Mouse (Mus musculus): Measurements from ENCODE around the gene Klhl42. TPM values are rescaled to one million over a fixed set of nuclear protein-coding genes. Genes with fewer than 3 reads are reported as not detected.
A peak's percentile ranks its signal among the peaks of the same experiment; 100 is the strongest.

The Klhl42 gene
- polyA plus RNA-seq, 1 experiment from 2014 or later = 11.5 TPM

- Histone ChIP-seq H3K36me3 (0 out of 2 replicates have a peak, but pooled peaks cover 3% of the 10 kb centered on the region), H3K9me3 (no peaks in the 10 kb centered on the region), H3K9ac (no peak overlapping the region), H3K27me3 (no peaks in the 10 kb centered on the region), H3K27ac (no peak overlapping the region), H3K4me1 (peaks cover 32% of the 10 kb centered on the region), H3K4me3 (no peak overlapping the region; the same call in 1 of the 2 replicates), H3K4me2 (replicated peaks) (no peak overlapping the region)
- no peak for ATAC-seq (ENCODE audit: insufficient number of reproducible peaks, insufficient read depth, low FRiP score, low TSS enrichment)
- 65% methylated on average over 5 of the region's 5 CpGs for WGBS
Observed at GRCm38 (mm10) chr6:147090191-147090590, 988 bp upstream of the Klhl42 start.

GRCm38 (mm10) chr6:147092136-147092535, 957 bp downstream of the Klhl42 start:
- H3K27ac ChIP-seq = 0 out of 2 replicates have a peak overlapping the region, but pooled peaks have one; percentile 85
- peak; percentile 29; the same call in 1 of the 2 replicates for ATAC-seq (ENCODE audit: insufficient number of reproducible peaks, insufficient read depth, low FRiP score, low TSS enrichment)
- peaks cover 26% of the 10 kb centered on the region for H3K4me1 ChIP-seq

GRCm38 (mm10) chr6:147094771-147095170, 3.6 kb downstream of the Klhl42 start:
- Histone ChIP-seq H3K4me1 (peaks cover 43% of the 10 kb centered on the region), H3K36me3 (peaks cover 13% of the 10 kb centered on the region; the same call in 1 of the 2 replicates), H3K4me2 (replicated peaks) (no peak overlapping the region), H3K9me3 (no peaks in the 10 kb centered on the region), H3K27me3 (no peaks in the 10 kb centered on the region), H3K4me3 (no peak overlapping the region), H3K9ac (no peak overlapping the region), H3K27ac (no peak overlapping the region)
- ATAC-seq (ENCODE audit: insufficient number of reproducible peaks, insufficient read depth, low FRiP score, low TSS enrichment) = no peak
- 82% methylated on average over 7 of the region's 7 CpGs for WGBS

More at GRCm38 (mm10) chr6:147092136-147092535, 957 bp downstream of the Klhl42 start:
- H3K9ac ChIP-seq = peak overlapping the region; percentile 90
- H3K4me3 ChIP-seq = peak overlapping the region; percentile 91
- 4% methylated on average over 15 of the region's 15 CpGs for WGBS
- peak overlapping the region; percentile 99 for H3K4me2 ChIP-seq (replicated peaks)
- H3K9me3 ChIP-seq = no peaks in the 10 kb centered on the region
- H3K36me3 ChIP-seq = peaks cover 13% of the 10 kb centered on the region; the same call in 1 of the 2 replicates
- no peaks in the 10 kb centered on the region for H3K27me3 ChIP-seq

- H3K9me3 ChIP-seq = no peaks in the 10 kb centered on the region
- no peak overlapping the region for H3K4me3 ChIP-seq
- peaks cover 42% of the 10 kb centered on the region for H3K4me1 ChIP-seq
- H3K36me3 ChIP-seq = peaks cover 13% of the 10 kb centered on the region; the same call in 1 of the 2 replicates
- H3K27ac ChIP-seq = no peak overlapping the region
- H3K4me2 ChIP-seq (replicated peaks) = no peak overlapping the region
- no peaks in the 10 kb centered on the region for H3K27me3 ChIP-seq
- no peak overlapping the region for H3K9ac ChIP-seq
- ATAC-seq (ENCODE audit: insufficient number of reproducible peaks, insufficient read depth, low FRiP score, low TSS enrichment) = no peak
- WGBS = 95% methylated on average over 4 of the region's 4 CpGs
Observed at GRCm38 (mm10) chr6:147096109-147096508, 4.9 kb downstream of the Klhl42 start.

- 63% methylated on average over 3 of the region's 3 CpGs for WGBS
- no peak for ATAC-seq (ENCODE audit: insufficient number of reproducible peaks, insufficient read depth, low FRiP score, low TSS enrichment)
- no peak overlapping the region for H3K4me2 ChIP-seq (replicated peaks)
- H3K27me3 ChIP-seq = no peaks in the 10 kb centered on the region
- H3K4me3 ChIP-seq = no peak overlapping the region
- no peaks in the 10 kb centered on the region for H3K9me3 ChIP-seq
- no peak overlapping the region for H3K9ac ChIP-seq
- peaks cover 42% of the 10 kb centered on the region for H3K4me1 ChIP-seq
- H3K27ac ChIP-seq = no peak overlapping the region
- H3K36me3 ChIP-seq = peaks cover 13% of the 10 kb centered on the region; the same call in 1 of the 2 replicates
Observed at GRCm38 (mm10) chr6:147096934-147097333, 5.8 kb downstream of the Klhl42 start.

- no peak overlapping the region for H3K4me2 ChIP-seq (replicated peaks)
- no peaks in the 10 kb centered on the region for H3K9me3 ChIP-seq
- H3K27ac ChIP-seq = 0 out of 2 replicates have a peak overlapping the region, but pooled peaks have one; percentile 54
- no peak overlapping the region for H3K4me3 ChIP-seq
- peaks cover 39% of the 10 kb centered on the region for H3K4me1 ChIP-seq
- ATAC-seq (ENCODE audit: insufficient number of reproducible peaks, insufficient read depth, low FRiP score, low TSS enrichment) = no peak
- WGBS = 26% methylated on average over 8 of the region's 8 CpGs
- peaks cover 15% of the 10 kb centered on the region for H3K36me3 ChIP-seq
- H3K27me3 ChIP-seq = no peaks in the 10 kb centered on the region
- no peak overlapping the region for H3K9ac ChIP-seq
Observed at GRCm38 (mm10) chr6:147097346-147097929, 6.3 kb downstream of the Klhl42 start.

- H3K9ac ChIP-seq = no peak overlapping the region
- no peak overlapping the region for H3K27ac ChIP-seq
- no peaks in the 10 kb centered on the region for H3K9me3 ChIP-seq
- H3K4me1 ChIP-seq = peaks cover 24% of the 10 kb centered on the region; the same call in 1 of the 2 replicates
- no peaks in the 10 kb centered on the region for H3K27me3 ChIP-seq
- ATAC-seq (ENCODE audit: insufficient number of reproducible peaks, insufficient read depth, low FRiP score, low TSS enrichment) = no peak
- peaks cover 30% of the 10 kb centered on the region for H3K36me3 ChIP-seq
- no peak overlapping the region for H3K4me3 ChIP-seq
- no peak overlapping the region for H3K4me2 ChIP-seq (replicated peaks)
- WGBS = 75% methylated on average over 19 of the region's 19 CpGs
Observed at GRCm38 (mm10) chr6:147099458-147100277, 8.5 kb downstream of the Klhl42 start.

- Histone ChIP-seq H3K4me3 (no peak overlapping the region), H3K9me3 (no peaks in the 10 kb centered on the region), H3K4me1 (peaks cover 19% of the 10 kb centered on the region; the same call in 1 of the 2 replicates), H3K27me3 (no peaks in the 10 kb centered on the region), H3K4me2 (replicated peaks) (no peak overlapping the region), H3K27ac (no peak overlapping the region), H3K9ac (no peak overlapping the region), H3K36me3 (peaks cover 27% of the 10 kb centered on the region)
- WGBS = 84% methylated on average over 3 of the region's 3 CpGs
- no peak for ATAC-seq (ENCODE audit: insufficient number of reproducible peaks, insufficient read depth, low FRiP score, low TSS enrichment)
Observed at GRCm38 (mm10) chr6:147102293-147102692, 11.1 kb downstream of the Klhl42 start.

- Histone ChIP-seq H3K4me3 (no peak overlapping the region), H3K9me3 (no peaks in the 10 kb centered on the region), H3K27me3 (no peaks in the 10 kb centered on the region), H3K9ac (no peak overlapping the region), H3K4me2 (replicated peaks) (no peak overlapping the region), H3K36me3 (peaks cover 53% of the 10 kb centered on the region), H3K4me1 (no peaks in the 10 kb centered on the region), H3K27ac (no peak overlapping the region)
- ATAC-seq (ENCODE audit: insufficient number of reproducible peaks, insufficient read depth, low FRiP score, low TSS enrichment) = no peak
- 96% methylated on average over 1 of the region's 1 CpGs for WGBS
Observed at GRCm38 (mm10) chr6:147105529-147105928, 14.3 kb downstream of the Klhl42 start.

GRCm38 (mm10) chr6:147106716-147107115, 15.5 kb downstream of the Klhl42 start:
- H3K27me3 ChIP-seq = no peaks in the 10 kb centered on the region
- peaks cover 58% of the 10 kb centered on the region for H3K36me3 ChIP-seq
- H3K9ac ChIP-seq = no peak overlapping the region
- no peak overlapping the region for H3K27ac ChIP-seq
- no peak overlapping the region for H3K4me3 ChIP-seq
- no peaks in the 10 kb centered on the region for H3K9me3 ChIP-seq
- WGBS = 94% methylated on average over 6 of the region's 6 CpGs
- no peaks in the 10 kb centered on the region for H3K4me1 ChIP-seq
- no peak overlapping the region for H3K4me2 ChIP-seq (replicated peaks)
- ATAC-seq (ENCODE audit: insufficient number of reproducible peaks, insufficient read depth, low FRiP score, low TSS enrichment) = no peak

GRCm38 (mm10) chr6:147109283-147109682, 18.1 kb downstream of the Klhl42 start:
- no peak overlapping the region for H3K4me3 ChIP-seq
- no peaks in the 10 kb centered on the region for H3K27me3 ChIP-seq
- H3K4me2 ChIP-seq (replicated peaks) = no peak overlapping the region
- H3K27ac ChIP-seq = no peak overlapping the region
- H3K9me3 ChIP-seq = no peaks in the 10 kb centered on the region
- no peak for ATAC-seq (ENCODE audit: insufficient number of reproducible peaks, insufficient read depth, low FRiP score, low TSS enrichment)
- WGBS = 83% methylated on average over 7 of the region's 7 CpGs
- peaks cover 48% of the 10 kb centered on the region for H3K36me3 ChIP-seq
- H3K4me1 ChIP-seq = no peaks in the 10 kb centered on the region
- no peak overlapping the region for H3K9ac ChIP-seq

GRCm38 (mm10) chr6:147116579-147116978, 25.4 kb downstream of the Klhl42 start:
- Histone ChIP-seq H3K9ac (no peak overlapping the region), H3K4me1 (no peaks in the 10 kb centered on the region), H3K27me3 (no peaks in the 10 kb centered on the region), H3K27ac (no peak overlapping the region), H3K4me3 (no peak overlapping the region), H3K36me3 (peaks cover 4% of the 10 kb centered on the region; the same call in 1 of the 2 replicates), H3K4me2 (replicated peaks) (no peak overlapping the region), H3K9me3 (no peaks in the 10 kb centered on the region)
- 4% methylated on average over 10 of the region's 10 CpGs for WGBS
- no peak for ATAC-seq (ENCODE audit: insufficient number of reproducible peaks, insufficient read depth, low FRiP score, low TSS enrichment)
